Mouse (Mus musculus) G1E (cell line): ENCODE measurements around the gene Mapkapk2. TPM values are rescaled to one million over a fixed set of nuclear protein-coding genes. Genes with fewer than 3 reads are reported as not detected.
A peak's percentile ranks its signal among the peaks of the same experiment; 100 is the strongest.
"Not testable (repeated sequence)": the region's sequence is repeated elsewhere in the genome, so short reads cannot be mapped to it uniquely, and the experiment has no call there.

Experiments
- ATAC-seq: 2 replicates; pipeline ENCODE4 v1.8.0; 2016; ENCODE audit warnings: mild to moderate bottlenecking; ENCODE audit not compliant: insufficient number of reproducible peaks, poor library complexity, low FRiP score, severe bottlenecking; ENCODE audit errors: extremely low read depth
- DNase-seq: peaks from one replicate; pipeline ENCODE4 v3.0.0; 2012; ENCODE audit warnings: low spot score
- H3K27me3 ChIP-seq: 2 replicates; pipeline ENCODE4 v1.6.1; 2012; ENCODE audit warnings: mild to moderate bottlenecking, low read length, inconsistent platforms; ENCODE audit not compliant: insufficient read depth
- H3K36me3 ChIP-seq: replicated peaks from 2 replicates; pipeline ENCODE3; 2012; ENCODE audit warnings: mild to moderate bottlenecking, inconsistent platforms
- H3K4me1 ChIP-seq: 2 replicates; pipeline ENCODE4 v1.6.1; 2012; ENCODE audit warnings: low read depth, low read length, inconsistent platforms, mixed read lengths; ENCODE audit not compliant: insufficient read depth
- H3K4me3 ChIP-seq: 2 replicates; pipeline ENCODE4 v1.5.1; 2012; ENCODE audit warnings: low read depth, mild to moderate bottlenecking, inconsistent platforms, low read length, moderate library complexity, mixed read lengths
- H3K9me3 ChIP-seq: replicated peaks from 2 replicates; pipeline ENCODE4 v1.6.1; 2012; ENCODE audit warnings: inconsistent platforms
- CTCF ChIP-seq: IDR thresholded peaks from 2 replicates; pipeline ENCODE4 v1.5.1; 2012; ENCODE audit warnings: low read depth, low read length, inconsistent platforms, mixed read lengths
- GATA1 ChIP-seq: IDR thresholded peaks from 2 replicates; pipeline ENCODE4 v1.6.1; 2012; ENCODE audit warnings: borderline replicate concordance, low read length, inconsistent platforms, mixed read lengths
- GATA2 ChIP-seq: IDR thresholded peaks from 2 replicates; pipeline ENCODE4 v1.6.1; 2012; ENCODE audit warnings: low read depth, low read length, inconsistent platforms, borderline replicate concordance
- POLR2AphosphoS5 ChIP-seq: IDR thresholded peaks from 2 replicates; pipeline ENCODE4 v1.6.1; 2012; ENCODE audit warnings: low read depth, low read length, inconsistent platforms; ENCODE audit not compliant: insufficient replicate concordance
- TAL1 ChIP-seq: conservative IDR thresholded peaks from 2 replicates; pipeline ENCODE4 v1.6.1; 2012; ENCODE audit warnings: low read depth, low read length, inconsistent platforms, mixed read lengths
- polyA plus RNA-seq: library from polyadenylated mRNA; stranded (reverse); fragments of >175 nt; gene quantifications from 2 replicates; pipeline ENCODE4 v1.2.3, GENCODE M21; 2012
- total RNA-seq, 2 experiments: library from RNA; stranded (forward) in 1 of 2; stranded (reverse) in 1 of 2; fragments of 200-1000 nt in 1 of 2; fragments of >200 nt in 1 of 2; fragmentation: Nextera tagmentation in 1 of 2; gene quantifications; 2 replicates each; pipeline ENCODE4 v1.2.3; 2014 to 2017

Gene Mapkapk2
- 93.4 and 112 TPM in 2 replicates for total RNA-seq (2014; fragmentation: Nextera tagmentation)
- 53.1 and 63.8 TPM in 2 replicates for total RNA-seq (2017)
- polyA plus RNA-seq: 64.3 and 79.4 TPM in 2 replicates

DNA sequence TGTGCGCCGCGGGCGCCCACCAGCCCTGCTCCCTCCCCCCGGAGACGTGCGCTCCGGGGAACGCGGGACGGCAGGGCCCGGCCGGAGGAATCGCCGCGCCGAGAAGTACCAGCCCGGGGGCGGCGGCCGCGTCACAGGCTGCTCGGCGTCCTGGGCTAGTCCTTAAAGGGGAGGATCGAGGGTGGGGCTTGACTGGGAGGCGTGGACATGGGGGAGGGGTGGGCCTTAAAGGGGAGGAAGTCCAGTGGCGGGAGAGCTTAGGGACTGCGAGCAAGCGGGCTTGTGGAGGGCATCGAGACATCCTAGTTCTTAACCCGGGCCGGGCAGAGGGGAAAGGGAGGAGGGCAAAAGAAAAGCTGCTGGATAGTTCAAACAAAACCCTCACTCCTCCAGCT is at the start of gene Mapkapk2:
Gene Mapkapk2, minus strand, starts transcription at position 127 of the 395 bp plus-strand sequence.
- H3K4me1 ChIP-seq: peaks cover 30% of the 10 kb centered on the region
- peaks cover 9% of the 10 kb centered on the region for H3K36me3 ChIP-seq
- TF ChIP-seq POLR2AphosphoS5: no peak
- no peak for TF ChIP-seq CTCF
- TF ChIP-seq TAL1: no peak
- no peak for TF ChIP-seq GATA1
- TF ChIP-seq GATA2: no peak
- H3K9me3 ChIP-seq: no peaks in the 10 kb centered on the region
- peak; percentile 93 for ATAC-seq
- peaks cover 39% of the 10 kb centered on the region for H3K27me3 ChIP-seq
- peak within 1 kb of the TSS; percentile 77 for H3K4me3 ChIP-seq
- peak; percentile 97 for DNase-seq

DNA sequence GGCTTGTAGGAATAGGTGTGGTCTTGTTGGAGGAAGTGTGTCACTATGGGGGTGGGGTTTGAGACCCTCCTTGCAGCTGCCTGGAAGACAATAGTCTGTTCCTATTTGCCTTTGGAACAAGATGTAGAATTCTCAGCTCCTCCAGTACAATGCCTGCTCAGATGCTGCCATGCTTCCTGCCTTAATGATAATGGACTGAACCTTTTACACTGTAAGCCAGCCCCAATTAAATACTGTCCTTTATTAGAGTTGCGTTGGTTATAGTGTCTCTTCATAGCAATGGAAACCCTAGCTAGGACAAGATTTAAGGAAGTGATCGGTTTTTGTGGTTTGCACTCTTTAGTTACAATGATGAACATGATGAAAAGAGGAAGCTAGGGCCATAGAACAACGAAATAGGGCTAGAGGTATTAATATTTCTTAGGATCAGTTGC is 48.6 kb upstream of the Mapkapk2 start:
- Histone ChIP-seq H3K9me3 (peaks cover 4% of the 10 kb centered on the region), H3K36me3 (no peaks in the 10 kb centered on the region), H3K27me3 (no peaks in the 10 kb centered on the region), H3K4me1 (peaks cover 63% of the 10 kb centered on the region), H3K4me3 (no peak overlapping the region; the same call in 1 of the 2 replicates)
- DNase-seq (peak; percentile 62), ATAC-seq (peak; percentile 77)
- no peak for TF ChIP-seq GATA2
- no peak for TF ChIP-seq TAL1
- no peak for TF ChIP-seq GATA1
- TF ChIP-seq POLR2AphosphoS5: no peak
- TF ChIP-seq CTCF: no peak

- 0 out of 2 replicates have a peak, but pooled peaks have one; percentile 16 for TF ChIP-seq TAL1
- peak; percentile 67 for ATAC-seq
- DNase-seq, H3K27me3 ChIP-seq, H3K36me3 ChIP-seq, H3K9me3 ChIP-seq, H3K4me3 ChIP-seq: not testable (repeated sequence)
- H3K4me1 ChIP-seq: peaks cover 71% of the 10 kb centered on the region
Measured at GRCm38 (mm10) chr1:131145222-131145621, 47.6 kb upstream of the Mapkapk2 start.

DNA sequence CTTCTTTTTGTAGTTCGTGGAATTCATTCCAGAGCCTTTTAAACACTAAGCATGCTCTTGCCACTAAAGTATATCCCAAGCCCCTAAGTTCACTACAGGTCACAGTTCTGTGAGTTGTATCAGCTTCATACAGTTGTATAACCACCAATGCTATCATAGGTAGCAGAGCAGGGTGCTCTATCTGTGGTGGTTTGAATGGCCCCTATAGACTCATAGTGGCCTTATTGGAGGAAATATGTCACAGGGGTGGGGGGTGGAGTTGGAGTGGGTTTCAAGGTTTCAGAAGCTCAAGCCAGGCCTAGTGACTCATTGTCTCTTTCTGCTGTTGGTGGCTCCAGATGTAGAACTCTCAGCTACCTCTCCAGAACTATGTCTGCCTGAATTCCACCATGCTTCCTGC is 44.8 kb upstream of the Mapkapk2 start:
- DNase-seq (no peak), ATAC-seq (no peak)
- Histone ChIP-seq H3K4me1 (peaks cover 82% of the 10 kb centered on the region), H3K4me3 (no peak overlapping the region), H3K27me3 (no peaks in the 10 kb centered on the region), H3K9me3 (peaks cover 4% of the 10 kb centered on the region), H3K36me3 (no peaks in the 10 kb centered on the region)
- TF ChIP-seq TAL1: no peak
- no peak for TF ChIP-seq CTCF
- no peak for TF ChIP-seq POLR2AphosphoS5
- TF ChIP-seq GATA1: no peak
- no peak for TF ChIP-seq GATA2

- peaks cover 4% of the 10 kb centered on the region for H3K9me3 ChIP-seq
- ATAC-seq: no peak
- peaks cover 78% of the 10 kb centered on the region for H3K4me1 ChIP-seq
- no peaks in the 10 kb centered on the region for H3K36me3 ChIP-seq
- DNase-seq: no peak
- no peak for TF ChIP-seq TAL1
- TF ChIP-seq CTCF: no peak
- TF ChIP-seq GATA1: no peak
- TF ChIP-seq GATA2: no peak
- no peak for TF ChIP-seq POLR2AphosphoS5
- no peaks in the 10 kb centered on the region for H3K27me3 ChIP-seq
- H3K4me3 ChIP-seq: no peak overlapping the region
Measured at GRCm38 (mm10) chr1:131141449-131141848, 43.8 kb upstream of the Mapkapk2 start.

GRCm38 (mm10) chr1:131139102-131140095 is 41.8 kb upstream of the Mapkapk2 start:
- Histone ChIP-seq H3K4me3 (peak overlapping the region; percentile 84), H3K9me3 (peaks cover 3% of the 10 kb centered on the region), H3K36me3 (peaks cover 14% of the 10 kb centered on the region), H3K4me1 (peaks cover 80% of the 10 kb centered on the region), H3K27me3 (no peaks in the 10 kb centered on the region)
- ATAC-seq: peak; percentile 24; the same call in 1 of the 2 replicates
- TF ChIP-seq GATA1 (no peak), TAL1 (no peak), POLR2AphosphoS5 (no peak), CTCF (no peak), GATA2 (no peak)
- peak; percentile 73 for DNase-seq
